Mouse (Mus musculus) heart, adult 2 months (tissue): ENCODE results near the gene Cby3.
"Not testable (repeated sequence)": the region's sequence is repeated elsewhere in the genome, so short reads cannot be mapped to it uniquely, and the experiment has no call there.

ENCODE experiments used
- CTCF ChIP-seq: fragments of 200-600 bp; IDR thresholded peaks from 2 replicates; pipeline ENCODE4 v1.8.1; 2022; ENCODE audit warnings: antibody characterized with exemption, mild to moderate bottlenecking, moderate library complexity
- EP300 ChIP-seq: fragments of 200-500 bp; IDR thresholded peaks from 2 replicates; pipeline ENCODE4 v1.6.1; 2011; ENCODE audit warnings: low read depth, low read length, control low read depth; ENCODE audit not compliant: insufficient read depth
- POLR2A ChIP-seq: fragments of 200-500 bp; IDR thresholded peaks from 2 replicates; pipeline ENCODE4 v1.6.1; 2011; ENCODE audit warnings: mild to moderate bottlenecking, low read depth, low read length, control low read depth; ENCODE audit not compliant: insufficient read depth

DNA sequence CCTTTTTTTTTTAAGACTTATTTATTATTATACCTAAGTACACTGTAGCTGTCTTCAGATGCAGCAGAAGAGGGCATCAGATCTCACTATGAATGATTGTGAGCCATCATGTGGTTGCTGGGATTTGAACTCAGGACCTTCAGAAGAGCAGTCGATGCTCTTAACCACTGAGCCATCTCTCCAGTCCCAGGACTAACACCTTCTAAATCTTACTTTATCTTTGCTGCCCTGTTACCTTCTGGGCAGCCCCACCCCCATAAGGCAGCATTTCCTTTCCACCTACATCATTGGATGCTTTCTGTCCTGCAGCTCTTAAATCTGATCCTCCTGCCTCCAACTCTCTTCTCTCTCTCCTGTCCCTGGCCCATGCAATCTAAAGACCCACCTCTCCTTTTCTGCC is 7.0 kb downstream of the Cby3 start:
- TF ChIP-seq EP300, CTCF, POLR2A: not testable (repeated sequence)
